Mouse (Mus musculus) forebrain, embryonic 13.5 days (tissue): Measurements from ENCODE around the gene Cnnm1. TPM values are rescaled to one million over a fixed set of nuclear protein-coding genes. Genes with fewer than 3 reads are reported as not detected.
"Not testable (repeated sequence)": the region's sequence is repeated elsewhere in the genome, so short reads cannot be mapped to it uniquely, and the experiment has no call there.

ENCODE experiments used
- ATAC-seq: fragments of 200-750 bp; cut with Nextera tagmentation; 2 replicates; pipeline ENCODE4 v1.8.0; 2017
- H3K27ac ChIP-seq: fragments of 300-500 bp; sonication (generic); 2 replicates; pipeline ENCODE4 v1.5.1; 2015; ENCODE audit warnings: inconsistent platforms, mild to moderate bottlenecking, moderate library complexity
- H3K27me3 ChIP-seq: fragments of 300-500 bp; sonication (generic); 2 replicates; pipeline ENCODE4 v1.6.1; 2015; ENCODE audit warnings: mild to moderate bottlenecking, inconsistent platforms
- H3K36me3 ChIP-seq: fragments of 300-500 bp; sonication (generic); 2 replicates; pipeline ENCODE4 v1.6.1; 2015; ENCODE audit warnings: mild to moderate bottlenecking, inconsistent platforms; ENCODE audit not compliant: poor library complexity, severe bottlenecking
- H3K4me1 ChIP-seq: fragments of 300-500 bp; sonication (generic); 2 replicates; pipeline ENCODE4 v1.6.1; 2015; ENCODE audit warnings: inconsistent platforms
- H3K4me2 ChIP-seq: fragments of 300-500 bp; sonication (generic); 2 replicates; pipeline ENCODE4 v1.6.1; 2015; ENCODE audit warnings: inconsistent platforms, mild to moderate bottlenecking, moderate library complexity
- H3K4me3 ChIP-seq: fragments of 300-500 bp; sonication (generic); 2 replicates; pipeline ENCODE4 v1.5.1; 2015; ENCODE audit warnings: mild to moderate bottlenecking, inconsistent platforms
- H3K9ac ChIP-seq: fragments of 300-500 bp; sonication (generic); 2 replicates; pipeline ENCODE4 v1.6.1; 2015; ENCODE audit warnings: mild to moderate bottlenecking, inconsistent platforms
- H3K9me3 ChIP-seq: fragments of 300-500 bp; sonication (generic); replicated peaks from 2 replicates; pipeline ENCODE4 v1.6.1; 2016; ENCODE audit warnings: inconsistent platforms
- WGBS: fragments of 180-500 bp; shearing (Covaris S2); methylation state at CpG from one replicate; pipeline ENCODE4 v1.1.7; 2015; 5-methylcytosine and 5-hydroxymethylcytosine counted together
- polyA plus RNA-seq: library from polyadenylated mRNA; unstranded; fragments of >200 nt; fragmentation: Nextera tagmentation; extraction: Ambion mirVana; gene quantifications from 2 replicates; pipeline ENCODE4 v1.2.1, GENCODE M21; 2015

Cnnm1 gene
- polyA plus RNA-seq, 1 experiment from 2014 or later = 0.61 TPM

DNA sequence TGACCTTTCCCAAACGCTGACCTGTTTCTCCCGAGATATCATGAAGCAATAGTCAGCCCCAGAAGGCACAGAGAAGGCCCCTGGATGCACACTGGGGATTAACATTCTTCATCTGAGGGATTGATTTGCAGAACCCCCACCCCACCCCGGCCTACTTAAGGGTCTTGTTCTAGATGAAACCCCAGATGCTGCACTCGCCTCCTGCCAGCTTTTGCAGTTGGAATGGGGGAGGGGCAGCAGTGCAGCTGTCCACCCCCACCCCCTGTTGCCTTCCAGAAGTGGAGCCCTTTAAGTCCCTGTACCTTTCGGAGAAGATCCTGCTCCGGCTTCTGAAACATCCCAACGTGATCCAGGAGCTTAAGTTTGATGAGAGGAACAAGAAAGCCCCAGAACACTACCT, 29.1 kb downstream of the Cnnm1 start:
- Histone ChIP-seq H3K9ac (no peak overlapping the region), H3K27ac (no peak overlapping the region), H3K4me3 (no peak overlapping the region), H3K4me2 (no peak overlapping the region), H3K36me3 (no peaks in the 10 kb centered on the region), H3K27me3 (no peaks in the 10 kb centered on the region), H3K9me3 (no peaks in the 10 kb centered on the region), H3K4me1 (no peaks in the 10 kb centered on the region)
- 58% methylated on average over 7 of the region's 7 CpGs for WGBS
- no peak for ATAC-seq

DNA sequence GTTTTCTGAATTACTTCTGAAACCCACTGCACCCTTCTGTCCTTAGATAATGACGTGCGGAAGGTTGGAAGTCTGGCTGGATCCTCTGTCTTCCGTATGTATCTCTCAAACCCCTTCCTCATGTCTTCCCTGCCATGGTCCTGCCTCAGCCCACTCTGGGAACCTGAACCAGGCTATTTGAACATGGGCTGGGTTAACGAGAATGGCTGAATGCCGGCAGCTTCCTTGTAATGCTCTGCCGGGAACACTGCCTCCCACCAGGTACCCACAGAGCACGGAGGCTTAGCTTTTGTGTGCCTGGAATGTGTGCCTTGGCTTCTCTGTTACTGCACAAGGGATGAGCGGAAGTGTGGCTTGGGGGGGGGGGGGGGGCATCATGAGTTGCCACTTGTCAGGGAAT, 32.1 kb downstream of the Cnnm1 start:
- no peaks in the 10 kb centered on the region for H3K27me3 ChIP-seq
- H3K4me1 ChIP-seq = no peaks in the 10 kb centered on the region
- ATAC-seq = no peak
- WGBS = 54% methylated on average over 8 of the region's 8 CpGs
- no peak overlapping the region for H3K4me3 ChIP-seq
- H3K4me2 ChIP-seq = no peak overlapping the region
- no peaks in the 10 kb centered on the region for H3K36me3 ChIP-seq
- no peak overlapping the region for H3K27ac ChIP-seq
- no peak overlapping the region for H3K9ac ChIP-seq
- H3K9me3 ChIP-seq = no peaks in the 10 kb centered on the region

DNA sequence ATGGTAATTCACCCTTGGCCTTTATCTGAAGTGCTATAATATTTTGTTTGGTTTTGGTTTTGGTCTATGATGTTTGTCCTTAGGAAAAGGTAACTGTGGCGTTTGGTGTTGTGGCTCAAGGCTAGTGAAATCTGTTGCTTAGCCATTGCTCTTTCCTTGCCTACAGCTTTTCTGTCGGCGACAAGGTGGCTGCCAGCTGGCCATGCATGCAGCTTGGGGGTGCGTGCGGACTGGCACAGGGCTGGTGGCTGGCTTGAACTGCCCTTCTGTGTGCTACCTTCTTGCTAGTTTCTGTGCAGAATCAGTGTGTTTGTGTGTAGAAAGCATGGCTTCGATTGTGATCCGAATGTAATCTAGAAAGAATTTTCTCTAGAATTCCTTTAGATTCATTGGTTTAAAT, 32.5 kb downstream of the Cnnm1 start:
- H3K9ac ChIP-seq = no peak overlapping the region
- H3K9me3 ChIP-seq = no peaks in the 10 kb centered on the region
- no peak for ATAC-seq
- H3K4me3 ChIP-seq = no peak overlapping the region
- H3K27ac ChIP-seq = no peak overlapping the region
- WGBS = 90% methylated on average over 7 of the region's 7 CpGs
- H3K27me3 ChIP-seq = no peaks in the 10 kb centered on the region
- no peak overlapping the region for H3K4me2 ChIP-seq
- H3K4me1 ChIP-seq = no peaks in the 10 kb centered on the region
- H3K36me3 ChIP-seq = no peaks in the 10 kb centered on the region

- Histone ChIP-seq H3K4me3 (no peak overlapping the region), H3K9ac (no peak overlapping the region), H3K4me2 (no peak overlapping the region), H3K36me3 (no peaks in the 10 kb centered on the region), H3K27ac (no peak overlapping the region), H3K4me1 (no peaks in the 10 kb centered on the region), H3K9me3 (no peaks in the 10 kb centered on the region), H3K27me3 (no peaks in the 10 kb centered on the region)
- 76% methylated on average over 2 of the region's 2 CpGs for WGBS
- no peak for ATAC-seq
Measured at GRCm38 (mm10) chr19:43475642-43476041, 35.4 kb downstream of the Cnnm1 start.

- WGBS = 70% methylated on average over 7 of the region's 7 CpGs
- no peak overlapping the region for H3K4me3 ChIP-seq
- no peaks in the 10 kb centered on the region for H3K4me1 ChIP-seq
- H3K36me3 ChIP-seq = no peaks in the 10 kb centered on the region
- H3K27ac ChIP-seq = no peak overlapping the region
- H3K4me2 ChIP-seq = no peak overlapping the region
- no peak overlapping the region for H3K9ac ChIP-seq
- H3K9me3 ChIP-seq = no peaks in the 10 kb centered on the region
- H3K27me3 ChIP-seq = no peaks in the 10 kb centered on the region
- ATAC-seq = no peak
Measured at GRCm38 (mm10) chr19:43476063-43476462, 35.8 kb downstream of the Cnnm1 start.

GRCm38 (mm10) chr19:43477436-43477835, 37.2 kb downstream of the Cnnm1 start:
- no peak overlapping the region for H3K27ac ChIP-seq
- H3K4me1 ChIP-seq = no peaks in the 10 kb centered on the region
- H3K9ac ChIP-seq = no peak overlapping the region
- 91% methylated on average over 5 of the region's 5 CpGs for WGBS
- H3K27me3 ChIP-seq = no peaks in the 10 kb centered on the region
- no peak overlapping the region for H3K4me3 ChIP-seq
- H3K36me3 ChIP-seq = no peaks in the 10 kb centered on the region
- no peak for ATAC-seq
- H3K4me2 ChIP-seq = no peak overlapping the region
- no peaks in the 10 kb centered on the region for H3K9me3 ChIP-seq

- Histone ChIP-seq H3K9me3 (no peaks in the 10 kb centered on the region), H3K4me2 (no peak overlapping the region), H3K36me3 (no peaks in the 10 kb centered on the region), H3K9ac (no peak overlapping the region), H3K27ac (no peak overlapping the region), H3K27me3 (no peaks in the 10 kb centered on the region), H3K4me1 (no peaks in the 10 kb centered on the region), H3K4me3 (no peak overlapping the region)
- ATAC-seq = no peak
- 22% methylated on average over 5 of the region's 5 CpGs for WGBS
Measured at GRCm38 (mm10) chr19:43478891-43479290, 38.7 kb downstream of the Cnnm1 start.

- ATAC-seq = no peak
- Histone ChIP-seq H3K9ac (no peak overlapping the region), H3K27ac (no peak overlapping the region), H3K4me3 (no peak overlapping the region), H3K27me3 (no peaks in the 10 kb centered on the region), H3K4me2 (no peak overlapping the region), H3K9me3 (no peaks in the 10 kb centered on the region), H3K36me3 (no peaks in the 10 kb centered on the region), H3K4me1 (no peaks in the 10 kb centered on the region)
- 88% methylated on average over 5 of the region's 5 CpGs for WGBS
Measured at GRCm38 (mm10) chr19:43479431-43479830, 39.2 kb downstream of the Cnnm1 start.

- Histone ChIP-seq H3K27ac (no peak overlapping the region), H3K4me1 (no peaks in the 10 kb centered on the region), H3K4me2 (no peak overlapping the region), H3K4me3 (no peak overlapping the region), H3K36me3 (no peaks in the 10 kb centered on the region), H3K27me3 (no peaks in the 10 kb centered on the region), H3K9ac (no peak overlapping the region), H3K9me3 (no peaks in the 10 kb centered on the region)
- WGBS = 74% methylated on average over 9 of the region's 9 CpGs
- no peak for ATAC-seq
Measured at GRCm38 (mm10) chr19:43480512-43480911, 40.3 kb downstream of the Cnnm1 start.

- WGBS = 42% methylated on average over 3 of the region's 3 CpGs
Measured at GRCm38 (mm10) chr19:43487429-43487828, 47.2 kb downstream of the Cnnm1 start.

GRCm38 (mm10) chr19:43493316-43493715, 53.1 kb downstream of the Cnnm1 start:
- 89% methylated on average over 1 of the region's 1 CpGs for WGBS
- H3K4me3 ChIP-seq, H3K9me3 ChIP-seq, H3K4me2 ChIP-seq, H3K36me3 ChIP-seq, H3K9ac ChIP-seq, H3K27me3 ChIP-seq, H3K4me1 ChIP-seq, ATAC-seq, H3K27ac ChIP-seq: not testable (repeated sequence)

More at GRCm38 (mm10) chr19:43487429-43487828, 47.2 kb downstream of the Cnnm1 start:
- H3K27ac ChIP-seq = no peak overlapping the region
- no peaks in the 10 kb centered on the region for H3K27me3 ChIP-seq
- H3K36me3 ChIP-seq = no peaks in the 10 kb centered on the region
- H3K9me3 ChIP-seq = no peaks in the 10 kb centered on the region
- H3K4me1 ChIP-seq = no peaks in the 10 kb centered on the region
- no peak overlapping the region for H3K4me2 ChIP-seq
- no peak overlapping the region for H3K4me3 ChIP-seq
- no peak overlapping the region for H3K9ac ChIP-seq
- ATAC-seq = no peak

- WGBS = 79% methylated on average over 6 of the region's 6 CpGs
- H3K27ac ChIP-seq = no peak overlapping the region
- no peaks in the 10 kb centered on the region for H3K9me3 ChIP-seq
- H3K27me3 ChIP-seq = 0 out of 2 replicates have a peak, but pooled peaks cover 2% of the 10 kb centered on the region
- no peak overlapping the region for H3K4me3 ChIP-seq
- no peak for ATAC-seq
- no peak overlapping the region for H3K4me2 ChIP-seq
- H3K9ac ChIP-seq = no peak overlapping the region
- H3K36me3 ChIP-seq = peaks cover 6% of the 10 kb centered on the region
- H3K4me1 ChIP-seq = no peaks in the 10 kb centered on the region
Measured at GRCm38 (mm10) chr19:43493878-43494277, 53.6 kb downstream of the Cnnm1 start.

- 0 out of 2 replicates have a peak, but pooled peaks cover 2% of the 10 kb centered on the region for H3K27me3 ChIP-seq
- WGBS = 14% methylated on average over 14 of the region's 14 CpGs
- peaks cover 16% of the 10 kb centered on the region for H3K36me3 ChIP-seq
- peak overlapping the region; percentile 28 for H3K4me3 ChIP-seq
- no peak overlapping the region for H3K9ac ChIP-seq
- H3K4me1 ChIP-seq = no peaks in the 10 kb centered on the region
- no peaks in the 10 kb centered on the region for H3K9me3 ChIP-seq
- ATAC-seq = peak; percentile 59; the same call in 1 of the 2 replicates
- peak overlapping the region; percentile 58 for H3K4me2 ChIP-seq
- H3K27ac ChIP-seq = no peak overlapping the region
Measured at GRCm38 (mm10) chr19:43494914-43495313, 54.7 kb downstream of the Cnnm1 start.
